19 mouse cellular contexts compared by ENCODE assay signal in genomic region chr9:5343092-5343491, GRCm38 (mm10). TPM values are rescaled to one million over a fixed set of nuclear protein-coding genes. Genes with fewer than 3 reads are reported as not detected.
DNase-seq lines count a peak whose midpoint lies in the region; ATAC-seq and TF ChIP-seq lines count a peak whose summit lies in the region.
"Had no signal": no experiment of that assay in that cellular context is flagged by ENCODE, and none has a peak within 500 bp of the region (broad histone marks: within the 10 kb centered on the region; RNA-seq: fewer than 3 reads in every experiment).

No protein-coding gene starts in this region.

- no peaks in the 10 kb centered on the region for H3K36me3 ChIP-seq in liver, embryonic 11.5 days (ENCODE audit: control insufficient read depth, insufficient read depth, low read length)
- H3K36me3 ChIP-seq in liver, postnatal 0 days (replicated peaks; ENCODE audit: insufficient read depth, low read length): no peaks in the 10 kb centered on the region
- H3K36me3 ChIP-seq in megakaryocyte, embryonic 14.5 days (replicated peaks; ENCODE audit: low read length): no peaks in the 10 kb centered on the region
- H3K36me3 ChIP-seq: embryonic facial prominence, embryonic 12.5 days; forebrain, embryonic 12.5 days; heart, embryonic 12.5 days had no signal

- H3K9ac ChIP-seq in liver, embryonic 11.5 days (ENCODE audit: low read depth, low read length): no peak overlapping the region
- no peak overlapping the region for H3K9ac ChIP-seq in liver, postnatal 0 days (replicated peaks)
- H3K9ac ChIP-seq: embryonic facial prominence, embryonic 12.5 days; forebrain, embryonic 12.5 days; heart, embryonic 12.5 days had no signal

- H3K9me3 ChIP-seq in liver, embryonic 11.5 days (ENCODE audit: control insufficient read depth, low read length): no peaks in the 10 kb centered on the region
- H3K9me3 ChIP-seq in liver, postnatal 0 days (ENCODE audit: low read length): no peaks in the 10 kb centered on the region
- H3K9me3 ChIP-seq in megakaryocyte, embryonic 14.5 days: peaks cover 14% of the 10 kb centered on the region
- H3K9me3 ChIP-seq: embryonic facial prominence, embryonic 12.5 days; forebrain, embryonic 12.5 days; heart, embryonic 12.5 days had no signal

- H3K4me1 ChIP-seq in liver, embryonic 11.5 days (replicated peaks; ENCODE audit: control insufficient read depth, insufficient read depth, low read length): no peaks in the 10 kb centered on the region
- no peaks in the 10 kb centered on the region for H3K4me1 ChIP-seq in liver, postnatal 0 days (ENCODE audit: insufficient read depth)
- H3K4me1 ChIP-seq in megakaryocyte, embryonic 14.5 days: peaks cover 21% of the 10 kb centered on the region
- H3K4me1 ChIP-seq: embryonic facial prominence, embryonic 12.5 days; forebrain, embryonic 12.5 days; heart, embryonic 12.5 days had no signal

- no peak overlapping the region for H3K27ac ChIP-seq in liver, embryonic 11.5 days (ENCODE audit: low read depth, low read length)
- no peak overlapping the region for H3K27ac ChIP-seq in liver, postnatal 0 days (ENCODE audit: low read depth)
- H3K27ac ChIP-seq: embryonic facial prominence, embryonic 12.5 days; forebrain, embryonic 12.5 days had no signal

- 33% methylated on average over 1 of the region's 1 CpGs for WGBS in liver, embryonic 11.5 days
- 48% methylated on average over 1 of the region's 1 CpGs for WGBS in liver, postnatal 0 days (ENCODE audit: insufficient replicate concordance)

- TF ChIP-seq CTCF in liver, postnatal 0 days (IDR thresholded peaks at IDR 0.05; ENCODE audit: low read depth): no peak

- peak; percentile 53 for ATAC-seq in liver, embryonic 11.5 days (replicated peaks; ENCODE audit: low FRiP score)
- no peak for ATAC-seq in liver, postnatal 0 days
- peak; percentile 40 for ATAC-seq in granulocyte monocyte progenitor cell, adult 5-6 weeks (replicated peaks; ENCODE audit: poor library complexity, severe bottlenecking)
- ATAC-seq: activated CD4-positive, CD25-positive, alpha-beta regulatory T cell, adult 4 months; forebrain, embryonic 16.5 days; hindbrain, embryonic 16.5 days; Patski had no signal

- H3K4me2 ChIP-seq in liver, embryonic 11.5 days: no peak overlapping the region
- H3K4me2 ChIP-seq in liver, postnatal 0 days (ENCODE audit: low read depth, low read length): no peak overlapping the region
- H3K4me2 ChIP-seq: embryonic facial prominence, embryonic 12.5 days; forebrain, embryonic 12.5 days; heart, embryonic 12.5 days had no signal

- no peak overlapping the region for H3K4me3 ChIP-seq in liver, embryonic 11.5 days (ENCODE audit: low read depth, low read length)
- no peak overlapping the region for H3K4me3 ChIP-seq in liver, postnatal 0 days (ENCODE audit: low read depth, low read length)
- H3K4me3 ChIP-seq in megakaryocyte, embryonic 14.5 days (replicated peaks): peak overlapping the region; percentile 16
- H3K4me3 ChIP-seq: embryonic facial prominence, embryonic 12.5 days; forebrain, embryonic 12.5 days; heart, embryonic 12.5 days had no signal

- no peak for DNase-seq in liver, embryonic 11.5 days (ENCODE audit: low spot score)
- no peak for DNase-seq in liver, postnatal 0 days
- no peak for DNase-seq in layer of hippocampus, postnatal 25 days (ENCODE audit: extremely low spot score in 1 of 2, low spot score in 1 of 2)
- no peak for DNase-seq in spleen, postnatal 14 days (ENCODE audit: low spot score in 2 of 2)
- no peak for DNase-seq in layer of hippocampus, postnatal 14 days (ENCODE audit: low spot score in 2 of 2)
- DNase-seq: adrenal gland, postnatal 14 days; cerebellum, adult 18-20 months; cerebellum, adult 9-11 months; gastrocnemius, postnatal 10 days had no signal

- no peaks in the 10 kb centered on the region for H3K27me3 ChIP-seq in liver, embryonic 11.5 days (replicated peaks; ENCODE audit: control insufficient read depth, insufficient read depth, low read length)
- H3K27me3 ChIP-seq in liver, postnatal 0 days (ENCODE audit: insufficient read depth, low read length): no peaks in the 10 kb centered on the region
- no peaks in the 10 kb centered on the region for H3K27me3 ChIP-seq in megakaryocyte, embryonic 14.5 days (replicated peaks)
- H3K27me3 ChIP-seq: embryonic facial prominence, embryonic 12.5 days; forebrain, embryonic 12.5 days; heart, embryonic 12.5 days; Patski had no signal

- no peak for TF ChIP-seq EP300 in liver, postnatal 0 days (IDR thresholded peaks at IDR 0.05; ENCODE audit: low read depth)

RNA-seq across cellular contexts. Expression of gene Casp12, which starts 2.1 kb away (rescaled TPM):
- polyA plus RNA-seq in liver, embryonic 11.5 days (2014; fragmentation: Nextera tagmentation; extraction: Ambion mirVana): 0.06 and 0.11 TPM in 2 replicates
- 1.0 and 1.2 TPM in 2 replicates for polyA plus RNA-seq in liver, postnatal 0 days (2015; fragmentation: Nextera tagmentation; extraction: Ambion mirVana)
- 2.7 TPM in 1 of 2 replicates, not detected in the other for total RNA-seq in granulocyte monocyte progenitor cell, adult 5-6 weeks (2014; fragmentation: Nextera tagmentation)
- total RNA-seq in granulocyte monocyte progenitor cell, adult 5-6 weeks (2017): 0.98 and 3.1 TPM in 2 replicates
- polyA plus RNA-seq in megakaryocyte, embryonic 14.5 days (2012; ENCODE audit: insufficient read depth, low replicate concordance): 0.17 TPM in 1 of 2 replicates, not detected in the other
- under 1 TPM; 0.68 to 0.98 TPM for total RNA-seq in layer of hippocampus, postnatal 25 days (2021)
- total RNA-seq in layer of hippocampus, postnatal 14 days (2021): 1 to 10 TPM; 1.0 to 1.1 TPM
- polyA plus RNA-seq: forebrain, embryonic 12.5 days; forebrain, embryonic 16.5 days; hindbrain, embryonic 11.5 days had no signal

RNA-seq across cellular contexts. Expression of gene Casp4, which starts 34.5 kb away (rescaled TPM):
- 0.73 and 0.78 TPM in 2 replicates for polyA plus RNA-seq in liver, embryonic 11.5 days (2014; fragmentation: Nextera tagmentation; extraction: Ambion mirVana)
- 2.1 and 2.2 TPM in 2 replicates for polyA plus RNA-seq in liver, postnatal 0 days (2015; fragmentation: Nextera tagmentation; extraction: Ambion mirVana)
- 16.4 and 21.6 TPM in 2 replicates for total RNA-seq in granulocyte monocyte progenitor cell, adult 5-6 weeks (2014; fragmentation: Nextera tagmentation)
- 24.1 and 29.1 TPM in 2 replicates for total RNA-seq in granulocyte monocyte progenitor cell, adult 5-6 weeks (2017)
- 3.7 and 8.7 TPM in 2 replicates for polyA plus RNA-seq in megakaryocyte, embryonic 14.5 days (2012; ENCODE audit: insufficient read depth, low replicate concordance)
- total RNA-seq in layer of hippocampus, postnatal 25 days (2021): under 1 TPM; 0.31 to 0.37 TPM
- total RNA-seq in layer of hippocampus, postnatal 14 days (2021): 1 to 10 TPM in 1 of 2 experiments, under 1 TPM in 1; 0.90 to 1.1 TPM

RNA-seq across cellular contexts. Expression of gene Casp1, which starts 44.8 kb away (rescaled TPM):
- polyA plus RNA-seq in liver, embryonic 11.5 days (2014; fragmentation: Nextera tagmentation; extraction: Ambion mirVana): 2.2 and 2.5 TPM in 2 replicates
- polyA plus RNA-seq in liver, postnatal 0 days (2015; fragmentation: Nextera tagmentation; extraction: Ambion mirVana): 4.3 and 5.1 TPM in 2 replicates
- total RNA-seq in granulocyte monocyte progenitor cell, adult 5-6 weeks (2014; fragmentation: Nextera tagmentation): 76.1 and 84.5 TPM in 2 replicates
- total RNA-seq in granulocyte monocyte progenitor cell, adult 5-6 weeks (2017): 79.3 and 112 TPM in 2 replicates
- 1.1 TPM in 1 of 2 replicates, not detected in the other for polyA plus RNA-seq in megakaryocyte, embryonic 14.5 days (2012; ENCODE audit: insufficient read depth, low replicate concordance)
- 1 to 10 TPM; 1.2 TPM for total RNA-seq in layer of hippocampus, postnatal 25 days (2021)
- 1 to 10 TPM in 1 of 2 experiments, under 1 TPM in 1; 0.94 to 1.2 TPM for total RNA-seq in layer of hippocampus, postnatal 14 days (2021)

Comparison
In these comparisons a context has a peak if more than half of its experiments do, and no peak if none do; other contexts are left out.
1. RNA of gene Casp4, which starts 34.5 kb away (total RNA-seq): 16.4 to 29.1 TPM in granulocyte monocyte progenitor cell, adult 5-6 weeks; 0.90 to 1.1 TPM in layer of hippocampus, postnatal 14 days and 0.31 to 0.37 TPM in layer of hippocampus, postnatal 25 days; every median in the first group is over 4 times any median in the second.
2. RNA of gene Casp1, which starts 44.8 kb away (total RNA-seq): 76.1 to 112 TPM in granulocyte monocyte progenitor cell, adult 5-6 weeks; 1.2 TPM in layer of hippocampus, postnatal 25 days and 0.94 to 1.2 TPM in layer of hippocampus, postnatal 14 days; every median in the first group is over 10 times any median in the second.